15 mouse cellular contexts compared by ENCODE assay signal in genomic region chr3:93548541-93549266, GRCm38 (mm10). TPM values are rescaled to one million over a fixed set of nuclear protein-coding genes. Genes with fewer than 3 reads are reported as not detected.
DNase-seq lines count a peak whose midpoint lies in the region; ATAC-seq and TF ChIP-seq lines count a peak whose summit lies in the region.
"Had no signal": no experiment of that assay in that cellular context is flagged by ENCODE, and none has a peak within 500 bp of the region (broad histone marks: within the 10 kb centered on the region; RNA-seq: fewer than 3 reads in every experiment).

No protein-coding gene starts in this region.

- no peak for DNase-seq in thymus, adult 2 months
- DNase-seq in thymus, postnatal 10 days (ENCODE audit: low spot score in 2 of 2), result no peak
- DNase-seq in CH12.LX (ENCODE audit: extremely low read depth), result peak; percentile 82
- DNase-seq in splenic B cell, adult 2 months (ENCODE audit: low read depth, low spot score), result peak; percentile 71
- no peak for DNase-seq in forebrain, postnatal 0 days
- no peak for DNase-seq in heart, adult 8-10 months (ENCODE audit: low spot score)
- DNase-seq in gastrocnemius, postnatal 25 days, result no peak
- DNase-seq: adrenal gland, postnatal 14 days; gastrocnemius, postnatal 36 days; heart, postnatal 36 days; retina, postnatal 1 day had no signal

- H3K4me3 ChIP-seq in thymus, adult 2 months (ENCODE audit: control insufficient read depth, insufficient read depth, low read length), result no peak overlapping the region
- peak overlapping the region in 2 of 3 experiments; percentile 6 to 19 for H3K4me3 ChIP-seq in CH12.LX (replicated peaks in 1 of 3; ENCODE audit: low read depth in 2 of 3, low read length in 2 of 3, poor library complexity in 1 of 3)
- no peak overlapping the region for H3K4me3 ChIP-seq in forebrain, postnatal 0 days (ENCODE audit: low read depth, low read length)
- H3K4me3 ChIP-seq: heart, embryonic 12.5 days; layer of hippocampus, adult 2 months; limb, embryonic 15.5 days had no signal

- peak; percentile 18 for ATAC-seq in inflammation-experienced regulatory T-cells, adult 6 months
- no peak for ATAC-seq in forebrain, postnatal 0 days

- peak; percentile 73; the same call in 1 of the 2 replicates for TF ChIP-seq EP300 in CH12.LX (IDR thresholded peaks at IDR 0.05; ENCODE audit: low read length)

- peak overlapping the region; percentile 81; the same call in 1 of the 2 replicates for H3K9ac ChIP-seq in CH12.LX (ENCODE audit: insufficient read depth, low read depth)
- no peak overlapping the region for H3K9ac ChIP-seq in forebrain, postnatal 0 days
- H3K9ac ChIP-seq: heart, embryonic 12.5 days; limb, embryonic 15.5 days had no signal

- WGBS in thymus, adult 2 months, result 20% methylated on average over 5 of the region's 6 CpGs
- 64% methylated on average over 5 of the region's 6 CpGs for WGBS in forebrain, postnatal 0 days

- no peaks in the 10 kb centered on the region for H3K27me3 ChIP-seq in thymus, adult 2 months (ENCODE audit: control insufficient read depth, insufficient read depth, low read length)
- H3K27me3 ChIP-seq in CH12.LX (replicated peaks), result no peaks in the 10 kb centered on the region
- no peaks in the 10 kb centered on the region for H3K27me3 ChIP-seq in splenic B cell, adult 2 months (ENCODE audit: control insufficient read depth, insufficient read depth, low read length, poor library complexity, severe bottlenecking)
- H3K27me3 ChIP-seq in forebrain, postnatal 0 days (ENCODE audit: insufficient read depth, low read length), result no peaks in the 10 kb centered on the region
- H3K27me3 ChIP-seq: heart, embryonic 12.5 days; limb, embryonic 15.5 days had no signal

- TF ChIP-seq RAD21 in CH12.LX (IDR thresholded peaks at IDR 0.05; ENCODE audit: low read depth, low read length), result no peak

- H3K27ac ChIP-seq in thymus, adult 2 months (ENCODE audit: control insufficient read depth, insufficient read depth, low read length), result peak overlapping the region; percentile 39
- H3K27ac ChIP-seq in CH12.LX (ENCODE audit: insufficient read depth, low read depth), result peak overlapping the region; percentile 99
- no peak overlapping the region for H3K27ac ChIP-seq in forebrain, postnatal 0 days (ENCODE audit: low read depth, low read length)
- H3K27ac ChIP-seq: layer of hippocampus, adult 2 months; limb, embryonic 15.5 days had no signal

- H3K79me2 ChIP-seq in CH12.LX (replicated peaks; ENCODE audit: control insufficient read depth, extremely low read depth, insufficient read depth, poor library complexity, severe bottlenecking), result no peaks in the 10 kb centered on the region

- no peak for TF ChIP-seq CTCF in thymus, adult 2 months (IDR thresholded peaks at IDR 0.05; ENCODE audit: borderline replicate concordance, control insufficient read depth, extremely low read depth, insufficient read depth, low read length, poor library complexity)
- no peak for TF ChIP-seq CTCF in CH12.LX (conservative IDR thresholded peaks at IDR 0.05 in 1 of 2, IDR thresholded peaks at IDR 0.05 in 1 of 2; ENCODE audit: low read depth in 2 of 2, low read length in 2 of 2)
- TF ChIP-seq CTCF in forebrain, postnatal 0 days (IDR thresholded peaks at IDR 0.05; ENCODE audit: low read depth), result no peak

- in situ Hi-C loops in CH12.LX (cut with MboI; ENCODE audit: low pct_ligation_motif_present, low pct_unique_long_range_greater_than_20kb, low sequenced_read_pairs), result loop anchor here (5.0 kb wide), 1 partner anchor 54 kb away; no protein-coding TSS in a partner anchor

- dilution Hi-C loops in CH12.LX (cut with MboI; ENCODE audit: extremely low pct_ligation_motif_present, extremely low pct_unique_long_range_greater_than_20kb, low sequenced_read_pairs), result no loop called here

- peaks cover 4% of the 10 kb centered on the region for H3K9me3 ChIP-seq in CH12.LX (replicated peaks; ENCODE audit: low read length)
- H3K9me3 ChIP-seq in forebrain, postnatal 0 days (ENCODE audit: low read length), result no peaks in the 10 kb centered on the region
- H3K9me3 ChIP-seq: heart, embryonic 12.5 days; limb, embryonic 15.5 days had no signal

- TF ChIP-seq POLR2A in thymus, adult 2 months (IDR thresholded peaks at IDR 0.05; ENCODE audit: control insufficient read depth, extremely low read depth, insufficient read depth, low read length, poor library complexity), result no peak
- no peak; the same call in 1 of the 2 replicates for TF ChIP-seq POLR2A in CH12.LX (IDR thresholded peaks at IDR 0.05; ENCODE audit: low read depth, low read length)

- peaks cover 22% of the 10 kb centered on the region for H3K4me1 ChIP-seq in thymus, adult 2 months (replicated peaks; ENCODE audit: control insufficient read depth, insufficient read depth, low read length)
- H3K4me1 ChIP-seq in CH12.LX (ENCODE audit: control insufficient read depth in 1 of 2, insufficient read depth in 2 of 2), result peaks cover 17 to 61% of the 10 kb centered on the region in 2 experiments
- H3K4me1 ChIP-seq in forebrain, postnatal 0 days (ENCODE audit: insufficient read depth), result no peaks in the 10 kb centered on the region

- H3K36me3 ChIP-seq in thymus, adult 2 months (ENCODE audit: control insufficient read depth, insufficient read depth, low read length), result no peaks in the 10 kb centered on the region
- H3K36me3 ChIP-seq in CH12.LX (replicated peaks in 1 of 2; ENCODE audit: control insufficient read depth in 1 of 2, insufficient read depth in 1 of 2, low read length in 1 of 2), result no peaks in the 10 kb centered on the region
- no peaks in the 10 kb centered on the region for H3K36me3 ChIP-seq in splenic B cell, adult 2 months (ENCODE audit: control insufficient read depth, insufficient read depth, low read length, poor library complexity, severe bottlenecking)
- H3K36me3 ChIP-seq in forebrain, postnatal 0 days (ENCODE audit: insufficient read depth), result no peaks in the 10 kb centered on the region
- H3K36me3 ChIP-seq: heart, embryonic 12.5 days; limb, embryonic 15.5 days had no signal

- peak overlapping the region; percentile 86 for H3K4me2 ChIP-seq in CH12.LX (ENCODE audit: insufficient read depth, low read depth, poor library complexity, severe bottlenecking)
- no peak overlapping the region for H3K4me2 ChIP-seq in forebrain, postnatal 0 days (ENCODE audit: low read depth)
- H3K4me2 ChIP-seq: heart, embryonic 12.5 days; limb, embryonic 15.5 days had no signal

TF ChIP-seq in CH12.LX, 34 proteins besides CTCF, POLR2A, EP300 and RAD21:
- peak; percentile 77 for TF ChIP-seq IRF4 (IDR thresholded peaks at IDR 0.05; ENCODE audit: low read depth, low read length)
- 0 out of 2 replicates have a peak, but pooled peaks have one; percentile 46 for TF ChIP-seq SIN3A (IDR thresholded peaks at IDR 0.05; ENCODE audit: low read length)
- no peak for TF ChIP-seq HCFC1 (IDR thresholded peaks at IDR 0.05; ENCODE audit: low read depth, low read length)
- TF ChIP-seq BHLHE40 (IDR thresholded peaks at IDR 0.05; ENCODE audit: low read depth, low read length), result peak; percentile 24
- no peak for TF ChIP-seq ELF1 (IDR thresholded peaks at IDR 0.05; ENCODE audit: low read depth, low read length)
- TF ChIP-seq RCOR1 (conservative IDR thresholded peaks at IDR 0.05; ENCODE audit: low read depth, low read length), result peak; percentile 39; the same call in 1 of the 2 replicates
- TF ChIP-seq TBP (conservative IDR thresholded peaks at IDR 0.05; ENCODE audit: low read depth, low read length), result peak; percentile 39; the same call in 1 of the 2 replicates
- TF ChIP-seq NRF1 (IDR thresholded peaks at IDR 0.05; ENCODE audit: low read depth, low read length), result no peak
- TF ChIP-seq MAZ (IDR thresholded peaks at IDR 0.05; ENCODE audit: low read depth, low read length), result peak; percentile 45; the same call in 1 of the 2 replicates
- TF ChIP-seq MEF2A (IDR thresholded peaks at IDR 0.05; ENCODE audit: borderline replicate concordance, low read depth, low read length), result peak; percentile 61; the same call in 1 of the 2 replicates
- peak; percentile 26; the same call in 1 of the 2 replicates for TF ChIP-seq CHD2 (IDR thresholded peaks at IDR 0.05; ENCODE audit: low read length)
- TF ChIP-seq SMC3 (IDR thresholded peaks at IDR 0.05; ENCODE audit: low read depth, low read length), result no peak
- peak; percentile 58; the same call in 1 of the 2 replicates for TF ChIP-seq ETS1 (conservative IDR thresholded peaks at IDR 0.05; ENCODE audit: low read depth, low read length)
- no peak for TF ChIP-seq ZKSCAN1 (IDR thresholded peaks at IDR 0.05; ENCODE audit: borderline replicate concordance, low read depth, low read length)

RNA-seq across cellular contexts. Expression of gene S100a10, which starts 6.2 kb away (rescaled TPM):
- polyA plus RNA-seq in thymus, adult 2 months (2012; rRNA removed), result 99.3 and 121 TPM in 2 replicates
- total RNA-seq in CH12.LX (2012; rRNA removed) (352 and 369 TPM in 2 replicates), CH12.LX (2014; rRNA removed) (429 and 518 TPM in 2 replicates)
- 213 and 259 TPM in 2 replicates for polyA plus RNA-seq in CH12.LX (2012; ENCODE audit: insufficient read length, low read depth)
- polyA plus RNA-seq in inflammation-experienced regulatory T-cells, adult 6 months (2017; shearing (Covaris generic)), result 1,000 to 10,000 TPM in 1 of 3 experiments, 100 to 1,000 TPM in 2; 678 to 1,984 (median 706) TPM
- 139 and 198 TPM in 2 replicates for total RNA-seq in forebrain, postnatal 0 days (2014; rRNA removed)
- 187 and 244 TPM in 2 replicates for polyA plus RNA-seq in forebrain, postnatal 0 days (2015; fragmentation: Nextera tagmentation; extraction: Ambion mirVana)
- 10 to 100 TPM; 50.9 to 79.4 (median 56.8) TPM for total RNA-seq in heart, adult 8-10 months (2022)
- total RNA-seq in gastrocnemius, postnatal 25 days (2021), result 10 to 100 TPM; 63.9 to 85.7 TPM

RNA-seq across cellular contexts. Expression of gene S100a11, which starts 28.4 kb away (rescaled TPM):
- polyA plus RNA-seq in thymus, adult 2 months (2012; rRNA removed), result 134 and 151 TPM in 2 replicates
- total RNA-seq in CH12.LX (2012; rRNA removed), result 33.4 and 47.2 TPM in 2 replicates
- 68.9 and 75.2 TPM in 2 replicates for total RNA-seq in CH12.LX (2014; rRNA removed)
- 448 and 468 TPM in 2 replicates for polyA plus RNA-seq in CH12.LX (2012; ENCODE audit: insufficient read length, low read depth)
- polyA plus RNA-seq in inflammation-experienced regulatory T-cells, adult 6 months (2017; shearing (Covaris generic)), result 1,000 to 10,000 TPM in 2 of 3 experiments, 100 to 1,000 TPM in 1; 738 to 2,389 (median 1,003) TPM
- 9.8 and 17.1 TPM in 2 replicates for total RNA-seq in forebrain, postnatal 0 days (2014; rRNA removed)
- polyA plus RNA-seq in forebrain, postnatal 0 days (2015; fragmentation: Nextera tagmentation; extraction: Ambion mirVana), result 169 and 172 TPM in 2 replicates
- total RNA-seq in heart, adult 8-10 months (2022), result 10 to 100 TPM; 59.3 to 66.7 (median 61.4) TPM
- 10 to 100 TPM; 50.6 to 90.7 TPM for total RNA-seq in gastrocnemius, postnatal 25 days (2021)

Comparison
In these comparisons a context has a peak if more than half of its experiments do, and no peak if none do; other contexts are left out.
1. DNase-seq: peak in CH12.LX (single experiment) and splenic B cell, adult 2 months (single experiment); none in thymus, adult 2 months (single experiment), thymus, postnatal 10 days (0 of 2), forebrain, postnatal 0 days (single experiment), heart, adult 8-10 months (single experiment) and gastrocnemius, postnatal 25 days (single experiment).
2. H3K4me3 ChIP-seq: peak in CH12.LX (2 of 3); none in thymus, adult 2 months (single experiment) and forebrain, postnatal 0 days (single experiment).